Mouse (Mus musculus) gastrocnemius, adult 2 months (tissue): ENCODE measurements around the gene Slc22a18. TPM values are rescaled to one million over a fixed set of nuclear protein-coding genes. Genes with fewer than 3 reads are reported as not detected.
"Not testable (repeated sequence)": the region's sequence is repeated elsewhere in the genome, so short reads cannot be mapped to it uniquely, and the experiment has no call there.

ENCODE experiments used
- DNase-seq: peaks from one replicate; pipeline ENCODE4 v3.0.0; 2022
- H3K27ac ChIP-seq: fragments of 200-600 bp; 2 replicates; pipeline ENCODE4 v1.8.1; 2022; ENCODE audit warnings: mild to moderate bottlenecking
- H3K4me3 ChIP-seq: fragments of 200-600 bp; 2 replicates; pipeline ENCODE4 v1.8.1; 2022; ENCODE audit warnings: mild to moderate bottlenecking, moderate library complexity
- CTCF ChIP-seq: fragments of 200-600 bp; IDR thresholded peaks from 2 replicates; pipeline ENCODE4 v1.8.1; 2022; ENCODE audit warnings: antibody characterized with exemption, mild to moderate bottlenecking, moderate library complexity
- intact Hi-C: fragments of 180-260 bp; cut with DNase I; formaldehyde crosslinking; loops from one replicate; pipeline ENCODE4 v1.15.1; 2025
- total RNA-seq, 2 experiments: library from RNA; stranded (reverse); gene quantifications; 2 replicates each; pipeline ENCODE4 v1.2.3; 2021

Gene Slc22a18
- total RNA-seq, 2 experiments from 2014 or later, result 0.17 to 0.20 TPM

GRCm38 (mm10) chr7:143514416-143514768, 40.9 kb downstream of the Slc22a18 start:
- Histone ChIP-seq H3K27ac (peak overlapping the region; percentile 38; the same call in 1 of the 2 replicates), H3K4me3 (no peak overlapping the region)
- TF ChIP-seq CTCF, result no peak
- intact Hi-C loops, result no loop called here
- DNase-seq, result no peak

GRCm38 (mm10) chr7:143519333-143519732, 45.8 kb downstream of the Slc22a18 start:
- no peak for TF ChIP-seq CTCF
- Histone ChIP-seq H3K4me3 (no peak overlapping the region), H3K27ac (no peak overlapping the region)
- intact Hi-C loops, result no loop called here
- DNase-seq, result no peak

DNA sequence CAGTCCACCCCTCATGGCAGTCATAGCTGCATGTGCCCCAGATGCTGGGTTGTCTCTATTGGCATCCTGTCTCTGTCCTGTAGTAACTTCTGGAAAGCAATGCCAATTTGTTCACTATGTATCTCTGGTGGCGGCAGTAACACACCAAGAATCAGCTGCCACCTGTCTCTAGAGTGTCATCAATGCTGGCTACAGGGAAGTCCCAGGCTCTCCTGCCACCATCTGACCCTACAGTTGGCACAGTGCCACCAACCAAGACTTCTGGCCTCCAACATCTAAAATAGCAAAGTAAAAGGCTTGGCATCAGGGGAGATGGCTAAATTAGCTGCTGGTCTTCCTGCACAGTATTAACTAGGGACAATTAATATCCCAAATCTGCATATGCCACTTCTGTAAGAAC, 58.9 kb downstream of the Slc22a18 start:
- TF ChIP-seq CTCF, result no peak
- Histone ChIP-seq H3K27ac (0 out of 2 replicates have a peak overlapping the region, but pooled peaks have one; percentile 24), H3K4me3 (no peak overlapping the region)
- DNase-seq, result peak; percentile 73
- intact Hi-C loops, result no loop called here

DNA sequence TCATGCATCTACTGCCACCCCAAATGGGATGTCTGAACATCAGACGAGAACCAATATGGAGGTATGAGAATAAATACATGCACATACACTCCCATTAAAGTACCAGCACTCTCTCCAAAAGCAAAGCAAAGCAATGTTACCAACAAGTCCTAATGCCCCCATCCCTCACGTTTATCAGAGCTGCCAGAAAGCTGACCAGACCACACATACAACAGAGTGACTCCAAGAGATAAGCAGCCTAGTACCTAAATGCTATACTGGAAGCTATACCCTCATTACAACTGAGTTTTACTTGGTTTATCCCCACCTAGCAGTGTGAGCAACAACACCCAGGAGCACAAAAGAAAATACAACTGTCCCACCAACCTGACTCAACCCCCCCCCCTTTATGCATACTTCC, 59.7 kb downstream of the Slc22a18 start:
- intact Hi-C loops, result no loop called here
- Histone ChIP-seq H3K27ac (no peak overlapping the region), H3K4me3 (no peak overlapping the region)
- no peak for TF ChIP-seq CTCF
- DNase-seq, result no peak

DNA sequence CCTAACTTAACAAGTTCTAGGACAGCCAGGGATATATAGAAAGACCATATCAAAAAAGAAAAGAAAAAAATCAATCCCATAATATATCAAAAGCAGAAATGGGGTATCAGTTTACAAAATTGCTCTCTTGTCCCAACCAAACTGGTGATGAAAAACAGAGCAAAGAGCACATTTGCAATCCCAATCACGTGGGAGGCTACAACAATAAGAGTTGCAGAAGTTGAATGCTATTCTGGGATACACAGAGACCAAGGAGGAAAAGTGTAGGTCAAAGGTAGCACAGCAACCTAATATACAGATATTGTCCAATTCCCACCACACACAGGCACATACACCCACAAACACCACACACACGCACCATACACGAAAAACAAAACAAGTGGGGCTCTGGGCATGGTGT, 62.7 kb downstream of the Slc22a18 start:
- intact Hi-C loops, result no loop called here
- Histone ChIP-seq H3K27ac (no peak overlapping the region), H3K4me3 (no peak overlapping the region)
- no peak for DNase-seq
- TF ChIP-seq CTCF, result no peak

GRCm38 (mm10) chr7:143538229-143538628, 64.7 kb downstream of the Slc22a18 start:
- DNase-seq, intact Hi-C loops, H3K27ac ChIP-seq, H3K4me3 ChIP-seq: not testable (repeated sequence)

GRCm38 (mm10) chr7:143538671-143539070, 65.1 kb downstream of the Slc22a18 start:
- DNase-seq, result no peak
- no peak overlapping the region for H3K27ac ChIP-seq
- no peak overlapping the region for H3K4me3 ChIP-seq
- no peak for TF ChIP-seq CTCF
- intact Hi-C loops, result no loop called here

GRCm38 (mm10) chr7:143544368-143544767, 70.8 kb downstream of the Slc22a18 start:
- no peak overlapping the region for H3K27ac ChIP-seq
- DNase-seq, result no peak
- H3K4me3 ChIP-seq, result no peak overlapping the region
- TF ChIP-seq CTCF, result peak; percentile 66
- intact Hi-C loops, result no loop called here

DNA sequence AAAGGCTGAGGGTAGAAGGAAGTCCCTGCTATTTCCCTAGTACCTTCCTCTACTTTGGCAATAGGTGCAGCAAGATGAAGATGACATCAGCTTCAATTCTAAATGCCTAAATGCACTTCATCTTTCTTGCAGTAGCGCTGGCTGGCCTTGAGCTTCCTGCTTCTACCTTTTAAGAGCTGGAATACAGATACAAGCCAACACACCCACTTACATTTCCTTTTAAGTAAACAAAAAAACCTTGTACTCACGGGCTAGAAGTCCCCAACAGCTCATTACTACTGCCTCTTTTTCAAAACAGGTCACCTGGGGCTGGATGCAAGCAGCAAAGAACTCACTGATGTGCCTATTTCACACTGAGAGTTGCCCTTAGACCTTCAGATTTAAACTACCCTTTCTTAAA, 73.0 kb downstream of the Slc22a18 start:
- DNase-seq, result no peak
- H3K27ac ChIP-seq, result peak overlapping the region; percentile 32; the same call in 1 of the 2 replicates
- 0 out of 2 replicates have a peak overlapping the region, but pooled peaks have one; percentile 3 for H3K4me3 ChIP-seq
- TF ChIP-seq CTCF, result no peak
- intact Hi-C loops, result no loop called here

DNA sequence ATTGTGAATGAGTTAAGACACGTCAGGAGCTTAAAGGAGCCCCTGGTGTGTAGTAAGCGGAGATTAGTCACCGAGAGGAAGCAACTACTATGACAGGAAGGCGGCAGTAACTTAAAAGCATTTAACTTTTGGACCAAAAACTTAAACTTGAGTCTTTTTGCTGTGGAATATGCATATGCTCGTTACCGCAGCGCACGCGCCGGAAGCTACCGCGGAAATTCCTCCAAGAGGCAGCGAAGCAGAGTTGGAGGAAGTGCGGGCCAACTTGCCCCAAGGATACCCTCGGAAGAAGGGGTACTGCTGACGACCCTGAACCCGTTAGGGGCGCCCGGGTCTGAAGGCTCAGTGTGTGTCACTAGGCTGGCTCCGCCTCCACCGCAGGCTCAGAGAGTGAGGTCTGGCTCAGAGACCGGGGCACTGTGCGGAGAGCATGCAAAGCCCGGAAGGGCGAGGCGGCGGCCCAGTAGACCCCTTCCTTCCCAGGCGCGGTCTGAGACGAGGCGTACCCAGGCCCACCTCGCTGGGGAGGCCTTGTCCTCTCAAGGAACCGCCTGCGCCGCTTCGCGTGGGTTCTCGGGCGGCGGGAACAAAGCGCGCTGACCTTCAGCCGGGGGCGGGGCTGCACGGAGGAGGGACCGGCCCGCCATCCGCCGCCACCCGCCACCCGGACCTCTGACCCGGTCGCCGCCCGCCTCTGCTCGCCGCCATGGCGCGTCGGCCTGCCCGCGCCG, 74.9 kb downstream of the Slc22a18 start:
- intact Hi-C loops, result no loop called here
- TF ChIP-seq CTCF, result no peak
- H3K4me3 ChIP-seq, result peak overlapping the region; percentile 98
- no peak for DNase-seq
- H3K27ac ChIP-seq, result peak overlapping the region; percentile 97

Other genes starting within 250 kb of the Slc22a18 start
- 10 to 100 TPM; 23.2 to 23.5 TPM for gene Cdkn1c, start 12.7 kb upstream of the Slc22a18 start, total RNA-seq
- gene Phlda2, start 29.4 kb downstream of the Slc22a18 start, total RNA-seq, result not detected
- gene Nap1l4, start 75.4 kb downstream of the Slc22a18 start, total RNA-seq, result 100 to 1,000 TPM; 188 to 209 TPM
- gene Cars, start 126.4 kb downstream of the Slc22a18 start, total RNA-seq, result 10 to 100 TPM; 37.2 to 42.3 TPM
- under 1 TPM; 0.17 to 0.23 TPM for gene Tnfrsf26, start 155.0 kb downstream of the Slc22a18 start, total RNA-seq
- 1 to 10 TPM in 1 of 2 experiments, under 1 TPM in 1; 0.97 to 2.1 TPM for gene Tnfrsf22, start 175.9 kb downstream of the Slc22a18 start, total RNA-seq
- gene Tnfrsf23, start 212.1 kb downstream of the Slc22a18 start, total RNA-seq, result 1 to 10 TPM; 3.0 to 4.1 TPM